Mouse (Mus musculus) cerebellum, adult 9-11 months (tissue): ENCODE data around the gene Cnih4.

Source experiments
- DNase-seq: peaks from one replicate; pipeline ENCODE4 v3.0.0; 2022

Gene Cnih4

GRCm38 (mm10) chr1:181143950-181144836 is at the start of gene Cnih4, which contains the start of gene Nvl:
TSS of gene Cnih4 (plus strand) at chr1:181144693.
TSS of gene Nvl (minus strand) at chr1:181144204.
- peak; percentile 92 for DNase-seq

DNA sequence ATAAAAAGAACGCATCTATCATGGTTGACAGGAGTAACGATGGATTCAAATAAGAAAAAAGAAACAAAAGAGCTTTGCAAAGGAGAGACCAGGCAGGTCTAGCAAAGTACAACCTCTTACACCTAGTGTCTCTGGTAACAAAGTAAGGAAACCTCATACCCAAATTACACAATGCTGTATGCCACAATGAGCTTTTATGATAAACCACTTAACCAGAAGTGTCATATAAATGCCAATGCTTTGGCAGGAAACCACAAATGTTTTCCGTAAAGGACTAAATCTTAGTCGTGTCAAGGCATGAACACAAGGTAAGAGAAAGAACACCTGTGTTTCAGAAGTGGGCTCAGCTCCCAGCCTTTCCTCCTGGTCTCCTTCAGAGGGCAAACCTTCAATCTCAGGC is 27.4 kb upstream of the Cnih4 start:
- DNase-seq = no peak

DNA sequence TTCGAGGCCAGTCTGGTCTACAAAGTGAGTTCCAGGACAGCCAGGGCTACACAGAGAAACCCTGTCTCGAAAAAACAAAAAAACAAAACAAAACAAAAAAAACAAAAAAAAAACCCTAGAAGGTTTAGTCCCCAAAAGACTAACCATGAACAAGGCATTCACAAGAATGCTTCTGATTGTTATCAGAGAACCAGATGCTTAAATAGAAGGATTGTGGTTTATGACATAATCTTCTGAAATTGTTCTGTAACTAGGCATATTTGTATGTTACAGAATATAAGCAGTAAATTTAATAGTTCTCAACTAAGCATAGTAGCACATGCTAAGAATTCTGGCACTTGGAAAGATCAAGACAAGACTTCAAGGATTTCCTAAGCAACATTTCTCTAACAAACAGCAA is 20.3 kb upstream of the Cnih4 start:
- DNase-seq = no peak

GRCm38 (mm10) chr1:181125916-181126315 is 18.6 kb upstream of the Cnih4 start:
- DNase-seq = no peak

GRCm38 (mm10) chr1:181126766-181127165 is 17.7 kb upstream of the Cnih4 start:
- no peak for DNase-seq

DNA sequence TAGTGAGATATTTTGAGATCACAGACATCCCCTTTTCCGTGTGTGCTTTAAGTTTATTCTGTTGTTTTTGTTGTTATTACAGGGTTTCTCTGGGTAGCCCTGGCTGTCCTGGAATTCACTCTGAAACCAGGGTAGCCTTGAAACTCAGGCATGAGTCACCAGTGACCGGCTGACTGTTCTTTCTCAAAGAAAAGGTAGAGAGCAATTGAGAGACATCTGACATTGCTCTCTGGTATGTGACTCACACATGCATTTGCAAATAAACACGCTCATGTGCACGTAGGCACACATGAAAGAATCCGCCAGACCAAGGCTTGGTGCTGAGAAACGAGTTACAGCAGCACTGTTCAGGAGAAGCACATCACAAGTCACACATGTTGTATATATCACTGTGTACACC is 12.6 kb upstream of the Cnih4 start:
- no peak for DNase-seq

GRCm38 (mm10) chr1:181138730-181139129 is 5.8 kb upstream of the Cnih4 start:
- no peak for DNase-seq

- DNase-seq = no peak
Measured at GRCm38 (mm10) chr1:181143609-181143949, 914 bp upstream of the Cnih4 start.

DNA sequence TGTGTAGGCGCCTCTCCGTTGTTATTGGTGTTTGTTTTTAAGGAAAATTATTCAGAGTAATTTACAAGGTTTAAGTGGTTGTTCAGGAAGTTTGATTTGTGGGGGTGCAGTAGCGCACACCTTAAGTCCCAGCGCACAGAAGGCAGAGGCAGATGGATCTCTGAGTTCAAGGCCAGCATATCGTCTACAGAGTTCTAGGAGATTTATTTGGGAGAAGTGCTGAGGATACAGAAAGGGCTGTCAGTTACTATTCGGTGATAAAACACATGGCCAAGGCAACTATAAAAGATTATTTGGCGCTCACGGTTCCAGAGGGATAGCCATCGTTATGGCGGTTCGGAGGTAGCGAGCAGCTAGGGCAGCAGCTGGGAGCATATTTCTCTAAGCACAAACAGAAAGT is 473 bp downstream of the Cnih4 start:
- no peak for DNase-seq

DNA sequence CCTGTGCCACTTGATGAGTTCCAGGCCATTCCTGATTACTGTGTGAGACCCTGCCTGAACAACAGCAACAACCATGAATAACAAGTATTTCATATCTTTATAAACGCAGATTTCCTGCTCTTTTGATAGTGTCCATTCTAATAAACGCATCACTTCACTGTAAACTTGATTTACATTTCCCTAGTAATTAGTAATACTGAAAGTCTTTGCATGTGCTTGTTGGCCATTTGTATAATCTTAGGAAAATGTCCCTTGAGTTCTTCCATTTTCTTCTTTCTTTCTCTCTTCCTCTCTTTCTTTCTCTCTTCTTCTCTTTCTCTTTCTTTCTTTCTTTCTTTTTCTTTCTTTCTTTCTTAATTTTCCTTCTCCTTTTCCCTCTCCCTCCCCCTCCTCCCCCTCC is 1.7 kb downstream of the Cnih4 start:
- no peak for DNase-seq

GRCm38 (mm10) chr1:181148540-181148939 is 4.0 kb downstream of the Cnih4 start:
- DNase-seq = no peak

GRCm38 (mm10) chr1:181149373-181150017 is 5.0 kb downstream of the Cnih4 start:
- DNase-seq = no peak

DNA sequence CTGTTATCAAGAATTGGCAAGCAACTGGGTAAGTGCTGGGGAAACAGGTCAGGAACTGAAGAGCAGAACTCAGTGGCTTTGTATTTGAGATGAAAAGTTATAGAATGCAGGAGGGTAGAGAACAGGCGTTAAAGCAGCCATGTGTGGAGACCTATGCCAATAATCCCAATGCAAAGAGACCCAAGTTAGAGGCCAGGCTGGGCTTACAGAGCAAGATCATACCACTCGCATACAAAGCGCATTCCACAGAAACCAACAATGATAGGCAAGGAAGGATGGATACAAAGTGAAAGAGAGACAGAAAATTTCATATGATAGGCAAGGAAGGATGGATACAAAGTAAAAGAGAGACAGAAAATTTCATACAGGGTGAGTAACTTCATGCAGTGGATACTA is 5.9 kb downstream of the Cnih4 start:
- no peak for DNase-seq

DNA sequence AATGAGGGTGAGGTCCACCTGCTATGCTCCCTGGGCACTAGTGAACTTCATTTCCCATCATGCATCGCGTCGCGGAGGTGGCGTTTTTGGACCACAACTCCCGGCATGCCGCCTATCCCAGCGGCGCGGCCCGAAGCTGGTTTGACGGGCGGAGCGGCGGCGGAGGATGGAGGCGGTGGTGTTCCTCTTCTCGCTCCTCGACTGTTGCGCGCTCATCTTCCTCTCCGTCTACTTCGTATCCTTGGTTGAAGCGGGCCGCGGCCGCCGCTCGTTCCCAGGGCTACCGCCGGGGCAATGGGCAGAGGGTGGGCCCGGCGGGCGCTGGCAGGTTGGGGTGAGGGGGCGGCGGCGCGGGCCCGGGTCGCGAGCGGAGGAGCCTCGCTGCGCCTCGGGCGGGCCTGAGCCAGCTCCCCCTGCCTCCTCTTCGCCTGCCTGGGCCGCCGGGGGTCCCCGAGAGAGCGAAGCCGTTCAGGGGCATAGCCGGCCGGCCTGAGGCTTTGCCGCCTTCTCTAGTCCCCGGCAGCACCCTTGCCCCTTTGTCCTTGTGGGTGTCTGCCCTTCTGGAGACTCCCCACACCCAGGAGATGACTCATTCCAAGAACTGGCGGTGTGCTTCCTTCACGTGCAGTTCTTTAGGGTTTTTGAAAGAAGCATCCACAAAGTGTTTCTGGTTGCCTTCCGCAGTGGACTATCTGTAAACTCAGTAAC is 6.5 kb downstream of the Cnih4 start:
- DNase-seq = peak; percentile 90

DNA sequence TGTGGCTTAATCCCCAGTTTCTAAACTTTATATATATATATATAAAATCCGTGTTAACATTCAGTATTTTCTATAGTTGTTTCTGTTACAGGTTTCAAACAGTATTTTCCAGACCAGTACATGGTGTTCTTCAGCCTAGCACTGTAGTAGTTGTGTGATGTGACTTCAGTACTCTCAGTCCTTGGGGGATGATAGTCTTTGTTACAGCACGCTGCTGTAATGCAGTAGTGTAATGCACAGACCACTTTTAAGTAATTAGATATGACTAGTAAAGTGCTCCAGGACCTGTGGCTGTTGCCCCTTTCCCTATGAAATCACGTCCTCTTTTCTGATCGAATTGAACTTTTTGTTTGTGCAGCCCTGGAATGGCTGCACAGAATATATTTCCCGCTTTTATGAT is 7.0 kb downstream of the Cnih4 start:
- DNase-seq = no peak

DNA sequence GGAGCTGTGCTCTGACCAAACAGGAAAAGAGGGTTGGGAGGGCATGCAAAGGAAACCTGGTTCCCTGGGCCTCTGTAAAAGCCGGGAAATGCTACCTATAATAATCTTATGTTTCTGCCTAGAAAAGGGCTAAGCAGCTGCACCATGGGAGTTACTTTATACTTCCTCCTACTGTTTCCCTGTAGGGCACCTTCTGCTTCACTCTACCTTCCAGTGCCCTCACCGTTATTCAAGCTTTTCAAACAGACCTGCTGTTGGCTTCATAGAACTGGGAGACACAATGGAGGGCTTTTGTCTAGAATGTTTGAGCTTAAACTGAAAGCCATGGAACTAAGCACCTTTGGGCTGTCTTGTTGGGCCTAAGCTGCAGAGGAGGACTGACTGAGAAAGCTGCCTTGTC is 23.3 kb downstream of the Cnih4 start:
- no peak for DNase-seq

- DNase-seq = no peak
Measured at GRCm38 (mm10) chr1:181168377-181168776, 23.9 kb downstream of the Cnih4 start.

GRCm38 (mm10) chr1:181170210-181170609 is 25.7 kb downstream of the Cnih4 start:
- DNase-seq = no peak

- no peak for DNase-seq
Measured at GRCm38 (mm10) chr1:181188925-181189324, 44.4 kb downstream of the Cnih4 start.

- DNase-seq = no peak
Measured at GRCm38 (mm10) chr1:181199446-181199845, 55.0 kb downstream of the Cnih4 start.

DNA sequence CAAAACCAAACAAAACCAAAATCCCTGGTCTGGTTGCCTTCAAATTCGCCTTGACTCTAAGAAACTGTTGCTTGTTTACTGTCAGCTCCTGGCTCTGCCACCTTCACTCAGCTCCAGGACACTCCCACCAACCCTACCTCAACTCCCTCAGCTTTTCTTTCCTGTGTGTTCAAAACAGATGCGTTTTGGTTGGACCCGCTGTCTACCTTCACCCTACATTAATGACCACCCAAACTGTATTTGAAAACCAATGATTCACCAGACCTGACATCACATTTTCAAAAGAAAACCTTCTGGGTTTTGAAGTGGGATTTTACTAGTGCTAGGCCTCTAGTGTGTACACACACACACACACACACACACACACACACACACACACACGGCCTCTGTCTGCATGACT is 65.7 kb downstream of the Cnih4 start:
- no peak for DNase-seq

GRCm38 (mm10) chr1:181210601-181211402 is 66.3 kb downstream of the Cnih4 start:
- peak; percentile 61 for DNase-seq

DNA sequence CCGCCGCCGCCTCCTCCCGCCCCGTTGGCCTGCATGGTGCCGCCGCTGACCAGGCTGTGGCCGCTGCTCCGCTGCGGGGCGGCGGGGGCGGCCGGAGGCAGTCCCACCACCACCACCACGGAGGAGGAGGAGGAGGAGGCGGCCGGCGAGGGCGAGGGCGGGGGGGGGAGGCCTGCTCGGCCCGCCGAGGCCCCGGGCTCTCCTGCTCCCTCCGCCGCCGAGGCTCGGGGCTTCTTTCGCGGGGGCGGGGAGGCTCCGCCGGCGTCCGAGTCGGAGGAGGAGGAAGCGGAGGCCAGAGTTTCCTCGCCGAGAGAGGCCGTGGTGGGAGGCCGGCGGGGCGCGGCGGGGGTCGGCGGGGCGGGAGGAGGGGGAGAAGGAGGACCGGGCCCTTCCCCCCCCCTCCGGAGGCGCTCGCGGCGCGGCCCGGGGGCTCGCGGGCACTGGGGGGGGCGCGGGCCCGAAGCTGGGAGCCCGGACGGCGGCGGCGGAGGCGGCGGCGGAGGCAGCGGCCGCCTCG is 67.0 kb downstream of the Cnih4 start:
- DNase-seq = no peak
